Mouse (Mus musculus): Measurements from ENCODE around the gene Dhrs7b.

DNA sequence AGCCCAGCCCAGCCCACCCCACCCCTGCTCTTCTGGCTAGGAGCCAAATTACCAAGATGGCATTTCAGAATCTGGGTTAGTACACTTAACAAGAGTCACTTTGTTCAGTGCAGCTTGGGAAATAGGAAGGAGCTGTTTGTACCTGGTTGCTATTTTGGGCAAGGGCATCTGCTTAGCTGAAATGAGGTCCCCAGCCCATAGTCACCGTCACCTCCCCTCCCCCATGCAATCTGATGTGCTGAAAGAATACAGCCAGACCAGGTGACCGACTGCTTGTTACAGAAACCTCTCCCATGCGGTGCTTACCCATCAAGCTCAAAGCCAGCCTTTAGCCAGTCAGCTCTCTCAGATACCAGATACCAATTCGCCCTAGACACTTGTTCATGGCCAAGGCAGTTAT lies 32.8 kb downstream of the Dhrs7b start:
- TF ChIP-seq CTCF (IDR thresholded peaks at IDR 0.05; ENCODE audit: low read depth, low read length) (no peak), POLR2AphosphoS5 (IDR thresholded peaks at IDR 0.05; ENCODE audit: insufficient replicate concordance, low read depth, low read length) (no peak), TAL1 (conservative IDR thresholded peaks at IDR 0.05; ENCODE audit: low read depth, low read length) (no peak)
